Mouse (Mus musculus) lung, postnatal 0 days (tissue): Measurements from ENCODE around the gene 6430571L13Rik. TPM values are rescaled to one million over a fixed set of nuclear protein-coding genes. Genes with fewer than 3 reads are reported as not detected.

Experiments
- ATAC-seq: fragments of 200-750 bp; cut with Nextera tagmentation; 2 replicates; pipeline ENCODE4 v1.8.0; 2017; ENCODE audit warnings: moderate library complexity
- DNase-seq: peaks from one replicate; pipeline ENCODE4 v3.0.0-alpha.2; 2016; ENCODE audit warnings: low spot score
- H3K27ac ChIP-seq: fragments of 300-500 bp; sonication (generic); 2 replicates; pipeline ENCODE4 v1.5.1; 2014; ENCODE audit warnings: antibody characterized with exemption, mild to moderate bottlenecking, low read length, mixed read lengths
- H3K27me3 ChIP-seq: fragments of 300-500 bp; sonication (generic); replicated peaks from 2 replicates; pipeline ENCODE4 v1.6.1; 2014; ENCODE audit warnings: low read length, mixed read lengths; ENCODE audit not compliant: insufficient read depth
- H3K36me3 ChIP-seq: fragments of 300-500 bp; sonication (generic); 2 replicates; pipeline ENCODE4 v1.6.1; 2014; ENCODE audit warnings: low read length, mixed read lengths; ENCODE audit not compliant: insufficient read depth
- H3K4me1 ChIP-seq: fragments of 300-500 bp; sonication (generic); 2 replicates; pipeline ENCODE4 v1.6.1; 2014; ENCODE audit warnings: antibody characterized with exemption, low read depth, low read length, mixed read lengths; ENCODE audit not compliant: insufficient read depth
- H3K4me2 ChIP-seq: fragments of 300-500 bp; sonication (generic); replicated peaks from 2 replicates; pipeline ENCODE4 v1.6.1; 2014; ENCODE audit warnings: low read depth, mild to moderate bottlenecking, low read length, moderate library complexity, mixed read lengths
- H3K4me3 ChIP-seq: fragments of 300-500 bp; sonication (generic); 2 replicates; pipeline ENCODE4 v1.5.1; 2014; ENCODE audit warnings: low read depth, low read length
- H3K9ac ChIP-seq: fragments of 300-500 bp; sonication (generic); replicated peaks from 2 replicates; pipeline ENCODE4 v1.6.1; 2014; ENCODE audit warnings: low read depth, mild to moderate bottlenecking
- H3K9me3 ChIP-seq: fragments of 300-500 bp; sonication (generic); 2 replicates; pipeline ENCODE4 v1.6.1; 2016; ENCODE audit warnings: low read length, mixed read lengths
- CTCF ChIP-seq: IDR thresholded peaks from 2 replicates; pipeline ENCODE4 v1.5.1; 2016; ENCODE audit warnings: antibody characterized with exemption, mild to moderate bottlenecking
- EP300 ChIP-seq: IDR thresholded peaks from 2 replicates; pipeline ENCODE4 v1.6.1; 2016; ENCODE audit warnings: antibody characterized with exemption, mild to moderate bottlenecking, control low read depth
- WGBS: fragments of 180-500 bp; shearing (Covaris S2); extraction: QIAGEN DNeasy Blood & Tissue Kit; methylation state at CpG from one replicate; pipeline ENCODE4 v1.1.7; 2014; 5-methylcytosine and 5-hydroxymethylcytosine counted together
- polyA plus RNA-seq: library from polyadenylated mRNA; unstranded; fragments of >200 nt; fragmentation: Nextera tagmentation; extraction: Ambion mirVana; gene quantifications from 2 replicates; pipeline ENCODE4 v1.2.1, GENCODE M21; 2015

6430571L13Rik gene
- polyA plus RNA-seq, 1 experiment from 2014 or later = 0.23 TPM

- H3K27me3 ChIP-seq = 0 out of 2 replicates have a peak, but pooled peaks cover 4% of the 10 kb centered on the region
- H3K4me1 ChIP-seq = no peaks in the 10 kb centered on the region
- H3K9ac ChIP-seq = no peak overlapping the region
- no peak overlapping the region for H3K4me2 ChIP-seq
- WGBS = 75% methylated on average over 1 of the region's 1 CpGs
- ATAC-seq = no peak
- no peak overlapping the region for H3K27ac ChIP-seq
- H3K36me3 ChIP-seq = no peaks in the 10 kb centered on the region
- H3K9me3 ChIP-seq = no peaks in the 10 kb centered on the region
- no peak overlapping the region for H3K4me3 ChIP-seq
- TF ChIP-seq CTCF = no peak
- no peak for TF ChIP-seq EP300
- no peak for DNase-seq
These were observed 14.4 kb downstream of the 6430571L13Rik start for GRCm38 (mm10) chr9:107354826-107355225.

- no peaks in the 10 kb centered on the region for H3K4me1 ChIP-seq
- peak; percentile 77 for DNase-seq
- H3K9me3 ChIP-seq = no peaks in the 10 kb centered on the region
- WGBS = 42% methylated on average over 6 of the region's 7 CpGs
- no peaks in the 10 kb centered on the region for H3K36me3 ChIP-seq
- no peak overlapping the region for H3K4me3 ChIP-seq
- no peak overlapping the region for H3K27ac ChIP-seq
- TF ChIP-seq CTCF = peak; percentile 77
- TF ChIP-seq EP300 = no peak
- no peak; the same call in 1 of the 2 replicates for ATAC-seq
- H3K27me3 ChIP-seq = 0 out of 2 replicates have a peak, but pooled peaks cover 4% of the 10 kb centered on the region
- H3K4me2 ChIP-seq = no peak overlapping the region
- no peak overlapping the region for H3K9ac ChIP-seq
These were observed 15.7 kb downstream of the 6430571L13Rik start for GRCm38 (mm10) chr9:107355870-107356765.

- peak; percentile 59 for DNase-seq
- WGBS = 21% methylated on average over 5 of the region's 5 CpGs
- ATAC-seq = peak; percentile 32; the same call in 1 of the 2 replicates
These were observed 17.2 kb downstream of the 6430571L13Rik start for GRCm38 (mm10) chr9:107357651-107358050.

GRCm38 (mm10) chr9:107360989-107361388 lies 20.6 kb downstream of the 6430571L13Rik start:
- Histone ChIP-seq H3K36me3 (no peaks in the 10 kb centered on the region), H3K27me3 (0 out of 2 replicates have a peak, but pooled peaks cover 4% of the 10 kb centered on the region), H3K4me3 (no peak overlapping the region), H3K9me3 (no peaks in the 10 kb centered on the region), H3K9ac (no peak overlapping the region), H3K4me1 (no peaks in the 10 kb centered on the region), H3K4me2 (no peak overlapping the region), H3K27ac (no peak overlapping the region)
- no peak for ATAC-seq
- DNase-seq = no peak
- 8% methylated on average over 3 of the region's 3 CpGs for WGBS
- TF ChIP-seq CTCF (no peak), EP300 (no peak)

More at GRCm38 (mm10) chr9:107357651-107358050, 17.2 kb downstream of the 6430571L13Rik start:
- H3K9me3 ChIP-seq = no peaks in the 10 kb centered on the region
- H3K4me1 ChIP-seq = no peaks in the 10 kb centered on the region
- no peak overlapping the region for H3K9ac ChIP-seq
- H3K4me3 ChIP-seq = no peak overlapping the region
- H3K27me3 ChIP-seq = 0 out of 2 replicates have a peak, but pooled peaks cover 4% of the 10 kb centered on the region
- no peak overlapping the region for H3K4me2 ChIP-seq
- no peak overlapping the region for H3K27ac ChIP-seq
- TF ChIP-seq CTCF (peak; percentile 96), EP300 (no peak)
- H3K36me3 ChIP-seq = no peaks in the 10 kb centered on the region

GRCm38 (mm10) chr9:107366644-107367043 lies 26.2 kb downstream of the 6430571L13Rik start:
- Histone ChIP-seq H3K4me3 (no peak overlapping the region), H3K9ac (no peak overlapping the region), H3K36me3 (no peaks in the 10 kb centered on the region), H3K27me3 (no peaks in the 10 kb centered on the region), H3K27ac (no peak overlapping the region), H3K4me1 (no peaks in the 10 kb centered on the region), H3K4me2 (no peak overlapping the region), H3K9me3 (no peaks in the 10 kb centered on the region)
- DNase-seq (peak; percentile 51), ATAC-seq (no peak)
- peak; percentile 90 for TF ChIP-seq CTCF
- no peak for TF ChIP-seq EP300
- 14% methylated on average over 3 of the region's 3 CpGs for WGBS

- ATAC-seq (no peak), DNase-seq (no peak)
- H3K9me3 ChIP-seq = no peaks in the 10 kb centered on the region
- no peaks in the 10 kb centered on the region for H3K36me3 ChIP-seq
- TF ChIP-seq CTCF (no peak), EP300 (no peak)
- H3K27me3 ChIP-seq = no peaks in the 10 kb centered on the region
- no peaks in the 10 kb centered on the region for H3K4me1 ChIP-seq
- no peak overlapping the region for H3K27ac ChIP-seq
- H3K4me3 ChIP-seq = no peak overlapping the region
- no peak overlapping the region for H3K4me2 ChIP-seq
- WGBS = 40% methylated on average over 1 of the region's 1 CpGs
- no peak overlapping the region for H3K9ac ChIP-seq
These were observed 27.9 kb downstream of the 6430571L13Rik start for GRCm38 (mm10) chr9:107368302-107368701.
